Mouse (Mus musculus): Measurements from ENCODE around the gene Fhad1.

Gene Fhad1

GRCm38 (mm10) chr4:141863726-141864280 is 151.1 kb downstream of the Fhad1 start:
- no peak for DNase-seq (ENCODE audit: low spot score in 2 of 2)

- no peak for DNase-seq (ENCODE audit: low spot score in 2 of 2)
These were observed 152.0 kb downstream of the Fhad1 start for GRCm38 (mm10) chr4:141862867-141863266.

DNA sequence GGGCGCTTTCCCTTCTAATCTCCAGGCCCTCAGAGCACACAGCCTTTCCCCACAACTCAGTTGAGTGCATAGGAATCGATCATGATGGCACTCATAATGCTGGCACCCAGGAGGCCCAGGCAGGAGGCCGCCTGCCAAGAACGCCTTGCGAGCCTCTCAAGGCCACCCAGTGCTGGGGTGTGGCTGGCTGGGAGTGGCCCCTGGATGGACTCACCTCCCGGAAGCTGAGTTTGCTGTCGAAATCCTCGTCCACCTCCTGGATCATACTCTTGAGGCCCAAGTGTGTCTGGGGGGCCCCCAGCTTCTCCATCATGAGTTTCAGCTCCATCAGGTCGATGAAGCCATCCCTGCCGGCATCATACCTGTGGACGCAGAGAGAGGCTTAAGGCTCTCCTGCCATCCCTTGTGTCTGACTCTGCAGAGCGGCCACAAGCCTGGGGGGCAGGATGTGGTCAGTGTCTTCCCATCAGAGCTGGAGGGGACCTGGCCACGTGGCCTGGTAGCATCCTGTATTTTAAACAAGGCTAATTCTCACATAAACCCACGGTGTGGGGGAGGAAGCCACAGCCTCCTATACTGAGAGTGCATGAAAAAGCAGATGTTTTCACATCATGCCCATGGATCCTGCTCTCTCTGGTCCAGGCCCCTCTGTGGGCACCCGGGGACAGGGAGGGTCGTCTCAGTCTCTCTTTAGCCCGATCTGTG is 153.1 kb downstream of the Fhad1 start:
- no peak for DNase-seq (ENCODE audit: low spot score in 2 of 2)

DNA sequence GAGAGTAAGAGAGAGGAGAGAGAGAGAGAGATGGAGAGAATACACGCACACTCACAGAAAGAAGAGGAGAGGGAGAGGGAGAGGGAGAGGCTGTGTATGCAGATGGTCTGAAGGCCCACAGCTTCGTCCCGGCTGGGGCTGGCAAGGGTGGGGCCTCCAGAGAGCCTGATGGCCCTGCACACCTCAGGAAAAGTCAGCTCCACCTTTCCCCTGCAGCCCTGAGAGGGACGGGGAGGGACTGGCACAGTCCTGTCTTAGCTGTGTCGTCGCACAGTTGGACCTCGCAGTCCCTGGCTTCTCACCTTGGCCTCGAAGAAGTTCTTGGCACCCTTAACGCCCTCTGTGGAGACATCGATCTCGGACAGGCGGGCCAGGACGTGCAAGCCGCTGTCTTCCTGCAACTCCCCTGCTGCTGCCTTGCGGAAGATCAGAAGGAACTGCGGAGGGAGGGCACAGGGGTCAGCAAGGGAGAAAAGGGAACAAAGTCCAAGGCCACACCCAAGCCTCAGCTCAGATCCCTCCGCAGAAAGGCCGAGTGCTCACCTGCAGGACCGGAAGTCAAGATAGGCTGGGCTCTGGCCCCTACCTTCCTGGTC is 154.5 kb downstream of the Fhad1 start:
- no peak for DNase-seq (ENCODE audit: low spot score in 2 of 2)

- DNase-seq (ENCODE audit: low spot score in 2 of 2): no peak
These were observed 155.5 kb downstream of the Fhad1 start for GRCm38 (mm10) chr4:141859351-141859750.

GRCm38 (mm10) chr4:141858501-141858900 is 156.4 kb downstream of the Fhad1 start:
- no peak for DNase-seq (ENCODE audit: low spot score in 2 of 2)

DNA sequence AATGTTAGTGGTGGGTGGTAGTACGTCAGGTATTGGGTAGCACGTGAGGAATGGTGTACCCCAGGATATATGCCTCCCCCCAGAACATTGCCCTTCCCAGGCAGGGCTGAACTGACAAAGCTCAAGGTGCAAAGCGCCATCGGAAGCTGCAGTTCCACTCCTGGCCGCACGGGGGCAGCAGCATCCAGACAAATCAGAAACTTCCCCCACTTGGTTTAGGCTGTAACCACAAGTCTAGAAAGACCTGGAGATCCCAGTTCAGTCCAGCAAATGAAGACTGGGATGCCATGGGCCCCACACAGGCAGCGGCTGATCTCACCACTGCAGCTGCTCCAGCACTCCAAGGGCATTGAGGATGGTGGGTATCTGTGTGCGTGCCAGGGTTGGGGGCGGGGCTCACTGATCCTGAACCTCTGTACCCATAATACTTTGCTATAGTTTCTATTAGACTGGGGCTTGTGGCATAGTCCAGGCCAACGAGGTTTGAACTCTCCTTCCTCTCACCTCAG is 157.4 kb downstream of the Fhad1 start:
- peak; percentile 78 to 93 for DNase-seq (ENCODE audit: low spot score in 2 of 2)

DNA sequence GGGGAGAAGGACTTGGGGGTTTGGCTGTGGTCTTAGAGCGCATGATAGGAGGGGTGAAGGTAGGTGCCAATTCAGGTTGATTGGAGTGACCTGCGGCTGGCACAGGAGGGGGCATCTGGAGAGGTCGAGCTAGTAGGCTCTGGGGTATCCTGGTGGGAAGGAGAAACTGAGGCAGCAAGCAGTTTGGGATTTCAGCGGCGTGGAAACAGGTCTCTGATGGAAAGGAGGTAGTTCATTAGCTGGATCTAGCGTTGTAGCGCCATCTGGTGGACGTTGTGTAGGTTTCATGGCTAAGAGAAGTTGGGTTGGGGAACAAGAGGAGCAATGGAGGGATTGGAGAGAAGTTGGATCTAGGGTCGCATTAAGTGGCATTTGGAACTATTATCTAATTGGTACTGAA is 161.4 kb downstream of the Fhad1 start:
- DNase-seq (ENCODE audit: low spot score in 2 of 2): peak in 1 of 2 experiments; percentile 86

- DNase-seq (ENCODE audit: low spot score in 2 of 2): peak in 1 of 2 experiments; percentile 57
These were observed 168.9 kb downstream of the Fhad1 start, which contains the start of gene Ctrc for GRCm38 (mm10) chr4:141845999-141846398. Ctrc (minus strand) TSS chr4:141846359.

Measured in spleen, postnatal 4 days (tissue).